Mouse (Mus musculus) c-Kit-positive CD71-negative TER-119-negative erythroid progenitor cells, embryonic 14.5 days (primary cell): Measurements from ENCODE around the gene Tank.
A peak's percentile ranks its signal among the peaks of the same experiment; 100 is the strongest.

ENCODE experiments used
- DNase-seq: peaks from one replicate; pipeline ENCODE4 v3.0.0-alpha.2; 2013; ENCODE audit warnings: low read depth

Gene Tank

DNA sequence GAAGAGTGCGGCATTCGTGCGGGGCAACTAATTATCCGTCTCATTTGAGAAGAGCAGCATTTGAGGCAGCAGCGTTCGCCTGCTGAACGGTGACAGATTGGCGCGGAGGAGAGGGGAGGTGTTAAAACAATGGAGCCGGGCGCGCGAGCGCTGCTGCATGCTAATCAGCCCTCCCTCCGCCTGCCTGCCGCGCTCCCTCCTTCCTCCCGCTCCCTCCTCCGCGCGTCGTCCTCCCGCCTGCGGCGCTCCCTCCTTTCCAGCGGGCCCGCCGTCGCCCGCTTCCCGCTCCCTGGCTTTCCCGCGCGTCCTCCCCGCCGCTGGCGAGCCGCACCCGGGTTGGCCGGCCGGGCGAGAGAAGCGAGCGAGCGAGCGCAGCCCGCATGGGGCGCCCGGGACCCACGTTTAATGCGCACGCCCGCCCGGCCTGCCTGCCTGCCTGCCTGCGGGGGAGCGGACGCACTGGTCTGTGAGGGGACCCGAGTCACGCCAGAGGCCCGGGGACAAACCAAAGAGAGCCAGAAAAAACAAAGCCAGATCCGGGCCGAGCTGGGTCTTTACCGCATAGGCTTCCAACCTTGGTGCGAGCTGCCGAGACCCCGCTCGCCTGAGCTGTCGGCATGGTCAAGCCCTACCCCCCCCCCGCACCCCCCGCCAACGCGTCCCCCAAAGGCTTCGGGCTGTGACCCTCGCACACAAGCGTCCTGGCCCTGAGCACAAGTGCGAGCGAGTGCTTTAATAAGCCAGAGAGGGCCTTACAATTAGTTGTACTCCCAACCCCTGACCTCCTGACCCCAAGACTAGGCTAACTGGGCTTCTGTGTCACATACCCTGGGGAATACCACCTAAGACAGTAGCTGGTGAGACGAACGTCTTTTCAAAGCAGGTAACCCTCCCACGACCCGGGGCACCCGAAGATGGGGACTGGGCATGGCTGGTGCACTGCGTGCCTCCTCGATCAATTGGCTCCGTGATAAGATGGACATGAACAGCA is 78.3 kb downstream of the Tank start:
- peak; percentile 30 for DNase-seq

DNA sequence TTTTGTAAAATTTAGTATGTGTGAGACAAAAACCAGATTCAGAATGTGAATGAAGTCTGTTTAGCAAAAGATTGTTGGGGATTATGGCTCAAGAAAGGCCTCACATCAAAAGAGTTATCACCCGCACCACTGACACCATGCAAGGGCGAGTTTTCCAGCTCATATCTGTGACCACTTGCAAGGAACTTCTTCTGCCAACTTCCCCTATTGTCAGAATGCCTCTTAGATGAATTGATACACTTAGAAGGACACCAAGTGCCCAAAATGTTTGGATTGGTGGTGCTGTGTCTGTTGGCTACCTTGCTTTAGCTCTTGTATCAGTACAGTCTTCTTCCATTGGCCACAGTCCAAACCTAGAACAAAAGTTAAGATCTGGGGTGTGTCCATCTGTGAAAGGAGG is 80.9 kb downstream of the Tank start:
- no peak for DNase-seq

GRCm38 (mm10) chr2:61662833-61663232 is 84.4 kb downstream of the Tank start:
- DNase-seq: no peak

GRCm38 (mm10) chr2:61663573-61664241 is 85.3 kb downstream of the Tank start:
- DNase-seq: no peak

- no peak for DNase-seq
Observed at GRCm38 (mm10) chr2:61667420-61667819, 89.0 kb downstream of the Tank start.

- DNase-seq: peak; percentile 54
Observed at GRCm38 (mm10) chr2:61668260-61668659, 89.9 kb downstream of the Tank start.

DNA sequence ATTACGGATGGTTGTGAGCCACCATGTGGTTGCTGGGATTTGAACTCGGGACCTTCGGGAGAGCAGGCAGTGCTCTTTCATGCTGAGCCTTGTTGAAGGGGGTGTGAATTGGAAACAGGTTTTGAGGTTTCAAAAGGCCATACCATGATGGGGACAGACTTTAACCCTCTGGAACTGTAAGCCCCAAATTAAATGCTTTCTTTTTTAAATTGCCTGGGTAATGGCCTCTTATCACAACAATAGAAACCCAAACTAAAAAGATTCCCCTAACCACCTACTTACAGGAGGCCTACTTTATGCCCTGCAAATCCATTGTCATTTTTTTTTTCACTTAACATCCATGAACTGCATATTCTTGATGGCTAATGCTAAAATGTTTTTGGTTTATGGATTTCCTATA is 96.2 kb downstream of the Tank start:
- no peak for DNase-seq

DNA sequence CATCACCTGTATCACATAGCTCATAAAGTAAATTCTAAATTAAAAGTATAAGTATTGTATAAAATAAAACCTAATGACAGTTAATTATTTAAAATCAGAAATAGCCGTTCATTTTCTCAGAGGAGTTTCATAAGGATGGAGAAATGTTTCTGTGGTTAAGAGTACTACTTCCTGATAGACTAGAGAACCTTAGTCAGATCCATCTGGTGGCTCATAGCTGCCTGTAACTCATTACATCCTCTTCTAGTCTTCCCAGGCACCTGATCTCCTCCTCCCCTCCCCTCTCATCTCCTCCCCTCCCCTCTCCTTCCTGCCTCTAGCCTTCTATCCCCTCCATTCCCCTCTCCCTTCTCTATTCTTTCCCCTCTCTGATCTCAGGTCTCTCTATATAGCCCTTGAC is 103.2 kb downstream of the Tank start:
- DNase-seq: no peak

DNA sequence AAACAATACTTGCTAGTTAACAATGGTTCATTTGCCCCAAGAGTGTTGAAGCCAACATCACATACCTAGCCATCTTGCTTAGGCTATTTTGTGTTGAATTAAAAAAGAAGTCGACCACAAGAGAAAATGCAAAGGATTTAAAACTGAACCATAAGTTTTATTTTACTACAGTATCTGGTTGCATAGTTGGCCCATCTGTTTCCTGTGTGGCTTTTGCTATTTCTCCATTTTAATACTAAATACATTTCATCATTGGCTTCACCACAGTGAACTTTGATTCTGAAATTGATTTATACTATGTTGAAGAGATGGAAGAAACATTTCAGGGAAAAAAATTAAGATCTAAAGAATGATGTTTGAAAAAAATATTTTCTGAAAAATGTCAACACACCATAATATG is 108.1 kb downstream of the Tank start:
- no peak for DNase-seq

DNA sequence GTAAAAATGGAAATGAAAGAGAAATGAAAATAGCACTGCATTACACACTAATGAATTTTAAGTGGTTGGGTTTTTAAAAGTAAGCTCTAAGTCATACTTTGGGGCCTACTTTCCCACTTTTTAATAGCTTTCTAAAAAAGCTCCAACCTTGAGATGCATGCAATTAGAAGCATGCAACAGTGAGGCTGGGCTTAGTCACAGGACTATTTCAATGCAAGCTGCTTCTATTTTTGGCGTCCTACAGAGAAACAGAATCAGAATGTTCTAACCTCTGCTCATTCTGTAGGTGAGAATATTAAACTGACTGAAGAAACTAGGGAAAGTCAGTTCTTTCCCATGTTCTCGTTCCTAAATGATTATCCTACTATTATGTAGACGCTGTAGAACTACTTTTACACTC is 110.7 kb downstream of the Tank start:
- DNase-seq: no peak
